Mouse (Mus musculus): Measurements from ENCODE around the gene Atf5. TPM values are rescaled to one million over a fixed set of nuclear protein-coding genes. Genes with fewer than 3 reads are reported as not detected.

Gene Atf5
- total RNA-seq (2021): 10 to 100 TPM; 63.7 to 64.5 TPM

DNA sequence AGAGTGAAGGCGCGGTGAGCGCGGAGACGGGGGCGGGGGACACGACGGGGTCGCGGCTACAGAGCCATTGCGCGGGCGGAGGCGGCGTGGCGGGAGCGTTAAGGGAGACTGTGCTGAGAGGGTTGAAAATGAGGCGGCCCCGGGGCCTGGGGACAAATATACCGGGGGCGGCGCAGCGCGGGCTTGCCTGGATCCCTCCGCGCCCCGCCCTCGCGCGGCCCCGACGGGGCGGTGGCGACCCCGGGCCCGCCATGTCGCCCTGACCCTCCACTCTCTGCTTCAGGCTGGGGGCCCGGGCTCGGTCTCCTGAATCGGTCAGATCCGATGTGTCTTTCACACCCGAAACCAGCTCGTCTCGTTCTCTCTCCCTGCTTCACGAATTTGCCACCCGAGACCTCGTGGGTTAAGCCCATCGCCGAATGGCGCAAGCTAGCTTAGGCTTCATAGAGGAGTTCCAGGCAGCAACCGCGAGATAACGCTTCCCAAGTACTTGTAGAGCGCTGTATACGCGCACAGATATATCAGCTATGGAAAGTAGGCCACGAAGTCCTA, at the start of gene Atf5:
Atf5 (minus strand) TSS at position 189 of the 552 bp plus-strand sequence.
- peak; percentile 60 for DNase-seq (ENCODE audit: low spot score)
- intact Hi-C loops (cut with DNase I): no loop called here

DNA sequence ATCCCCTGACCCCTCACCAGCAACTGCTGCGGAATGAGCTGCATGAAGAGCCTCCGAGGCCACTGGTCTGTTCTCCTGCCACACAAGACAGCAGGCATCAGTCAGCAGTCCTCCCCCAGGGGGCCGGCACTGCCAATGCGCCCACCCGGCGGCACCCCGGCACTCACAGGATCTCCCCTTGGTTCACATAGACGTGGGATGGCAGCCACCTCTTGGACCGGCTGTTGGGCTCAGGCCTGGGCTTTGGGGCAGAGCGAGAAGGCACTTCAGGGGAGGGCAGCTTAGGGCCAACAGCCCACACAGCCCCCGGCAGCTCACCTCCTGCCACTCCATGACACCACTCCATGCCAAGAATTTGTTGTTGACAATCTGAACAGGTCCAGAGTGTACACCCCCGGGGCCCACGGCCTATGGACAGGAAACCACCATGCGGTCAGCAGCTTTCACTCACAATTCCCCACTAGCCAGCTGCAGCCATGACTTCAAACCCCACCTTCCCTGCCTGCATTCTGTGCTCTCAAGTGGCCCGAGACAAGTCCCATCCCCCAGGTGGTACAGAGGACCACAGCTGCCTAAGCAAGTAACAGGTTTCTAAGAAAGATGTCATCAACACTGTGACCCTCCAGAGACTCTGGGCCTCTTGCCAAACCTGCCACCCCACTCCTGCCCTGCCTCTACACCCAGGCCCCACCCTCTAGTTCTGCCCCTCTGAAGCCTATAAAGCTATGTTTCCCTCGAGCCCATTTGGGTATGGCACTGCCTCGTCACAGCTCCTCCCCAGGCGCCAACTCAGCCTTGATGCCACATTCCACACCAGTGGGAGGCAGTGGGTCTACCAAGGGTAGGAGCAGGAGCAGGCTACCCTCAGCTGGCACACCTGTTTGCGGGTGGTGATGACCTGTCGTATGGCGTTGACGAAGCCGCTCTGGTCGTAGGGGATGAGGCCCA, 48.4 kb upstream of the Atf5 start:
- DNase-seq (ENCODE audit: low spot score): no peak
- intact Hi-C loops (cut with DNase I): loop anchor here (5.0 to 10.0 kb wide), 2 partner anchors 32 to 850 kb away; partner anchors contain the start of genes Fuz, Rpl18 and Sphk2

DNA sequence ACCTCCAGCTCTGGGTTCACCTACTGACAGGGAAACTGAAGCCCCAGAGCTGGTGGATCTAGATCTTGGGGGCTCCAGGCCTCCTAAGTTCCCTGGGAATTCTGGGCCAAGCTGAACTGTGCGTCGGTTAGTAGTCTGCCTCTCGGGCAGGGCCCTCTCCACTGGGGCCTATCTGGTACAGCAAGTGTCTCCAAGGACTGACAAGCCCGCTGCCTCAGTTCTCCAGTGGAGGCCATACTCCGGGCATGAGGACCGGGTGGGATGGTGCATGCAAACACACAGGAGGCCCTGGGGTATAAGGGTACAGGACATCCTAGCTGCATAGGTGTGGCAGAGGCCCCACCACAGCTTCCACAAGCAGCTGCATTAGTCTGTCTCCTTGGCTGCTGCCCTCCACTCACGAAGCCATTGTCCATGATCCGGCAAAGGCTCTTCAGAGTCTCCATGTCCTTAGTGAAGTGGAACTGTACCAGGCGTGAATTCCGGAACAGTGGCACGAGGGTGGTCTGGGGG, 47.6 kb upstream of the Atf5 start:
- no peak for DNase-seq (ENCODE audit: low spot score)
- intact Hi-C loops (cut with DNase I): loop anchor here (5.0 to 10.0 kb wide), 2 partner anchors 33 to 851 kb away; partner anchors contain the start of genes Fuz, Rpl18 and Sphk2

DNA sequence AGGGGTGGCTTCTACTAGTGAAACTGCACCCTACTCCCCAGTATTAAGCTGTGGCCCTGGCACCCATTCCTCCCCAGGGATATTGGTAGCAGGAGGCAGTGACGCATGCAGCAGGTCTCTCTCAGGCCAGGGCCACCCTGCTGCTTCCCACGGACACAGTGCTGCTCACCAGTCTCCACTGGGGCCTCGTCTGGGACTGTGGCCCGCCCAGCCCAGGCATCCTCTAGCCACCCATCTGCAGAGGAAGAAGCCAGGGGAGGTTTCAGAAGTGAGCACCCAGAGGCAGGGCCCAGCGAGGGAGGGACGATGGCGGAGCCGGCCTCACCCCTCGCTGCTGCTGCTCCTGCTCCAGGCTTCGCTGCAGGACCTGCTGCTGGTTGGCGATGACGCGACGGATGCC, 46.8 kb upstream of the Atf5 start:
- intact Hi-C loops (cut with DNase I): loop anchor here (5.0 to 10.0 kb wide), 2 partner anchors 34 to 852 kb away; partner anchors contain the start of genes Fuz, Rpl18 and Sphk2
- no peak for DNase-seq (ENCODE audit: low spot score)

DNA sequence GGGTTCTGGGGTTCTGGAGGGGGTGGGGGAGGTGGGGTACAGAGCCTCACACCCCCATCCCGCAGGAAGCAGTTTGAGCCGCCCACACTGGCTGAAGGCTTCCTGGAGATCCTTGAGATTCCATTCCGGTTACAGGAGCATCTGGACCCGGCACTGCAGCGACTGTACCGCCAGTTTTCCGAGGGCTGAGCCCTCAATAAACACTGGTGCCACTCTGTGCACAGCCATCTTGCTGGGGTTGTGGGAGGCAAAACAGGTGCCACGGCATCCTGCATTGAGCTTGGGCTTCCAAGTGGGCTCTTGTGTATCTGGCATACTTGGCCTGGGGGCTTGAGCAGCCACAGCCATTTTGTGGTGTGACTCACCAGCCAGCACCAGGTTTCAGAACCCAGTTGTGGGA, 46.0 kb upstream of the Atf5 start:
- intact Hi-C loops (cut with DNase I): loop anchor here (5.0 to 10.0 kb wide), 2 partner anchors 35 to 852 kb away; partner anchors contain the start of genes Fuz, Rpl18 and Sphk2
- DNase-seq (ENCODE audit: low spot score): no peak

DNA sequence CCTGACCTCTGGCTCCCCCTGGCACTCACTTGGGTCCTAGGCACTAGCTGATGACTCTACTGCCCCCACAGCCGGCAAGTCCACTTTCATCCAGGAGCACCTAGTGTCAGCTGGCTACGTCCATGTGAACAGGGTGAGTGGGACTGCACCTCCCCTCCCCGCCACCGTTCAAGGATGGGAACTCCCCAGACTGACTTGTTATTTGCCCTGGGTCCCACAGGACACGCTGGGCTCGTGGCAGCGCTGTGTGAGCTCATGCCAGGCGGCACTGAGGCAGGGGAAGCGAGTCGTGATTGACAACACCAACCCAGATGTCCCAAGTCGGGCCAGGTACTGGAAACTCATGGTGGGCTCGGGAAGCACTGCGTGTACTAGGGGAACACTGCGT, 45.0 kb upstream of the Atf5 start:
- no peak for DNase-seq (ENCODE audit: low spot score)
- intact Hi-C loops (cut with DNase I): loop anchor here (5.0 to 10.0 kb wide), 2 partner anchors 36 to 853 kb away; partner anchors contain the start of genes Fuz, Rpl18 and Sphk2

DNA sequence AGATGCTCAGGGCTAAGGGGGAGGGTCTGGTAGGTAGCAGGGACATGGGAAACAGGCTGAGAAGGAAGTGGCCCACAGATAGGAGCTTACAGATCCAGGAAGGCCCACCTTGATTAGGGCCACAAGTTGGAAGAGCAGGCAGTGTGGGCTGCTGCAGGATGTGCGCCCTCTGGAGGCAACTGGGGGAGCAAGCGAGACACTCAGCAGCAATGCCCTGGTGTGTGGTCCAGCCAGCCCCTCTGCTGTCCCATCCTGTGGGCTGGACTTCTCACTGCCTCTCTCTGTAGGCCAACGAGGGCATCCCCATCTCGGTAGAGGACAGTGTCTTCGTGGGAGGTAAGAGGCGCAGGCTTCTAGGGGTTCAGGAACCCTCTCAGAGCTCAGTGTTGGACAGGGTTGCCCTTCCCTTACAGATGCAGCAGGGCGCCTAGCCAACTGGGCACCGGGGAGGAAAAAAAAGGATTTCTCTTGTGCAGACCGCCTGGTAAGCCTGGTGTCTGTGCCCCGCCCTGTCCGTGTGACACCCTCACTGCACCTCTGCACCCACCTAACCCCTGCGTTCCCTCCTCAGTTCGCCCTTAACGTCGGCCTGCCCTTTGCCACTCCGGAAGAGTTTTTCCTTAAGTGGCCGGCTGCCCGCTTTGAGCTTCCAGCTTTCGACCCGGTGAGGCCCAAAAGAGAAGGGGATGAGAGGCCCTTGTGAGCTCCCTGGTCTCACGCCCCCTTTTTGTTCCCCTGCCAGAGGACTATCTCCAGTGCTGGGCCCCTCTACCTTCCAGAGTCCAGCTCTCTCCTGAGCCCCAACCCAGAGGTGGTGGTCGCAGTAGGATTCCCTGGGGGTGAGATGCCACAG, 44.3 kb upstream of the Atf5 start:
- DNase-seq (ENCODE audit: low spot score): no peak
- intact Hi-C loops (cut with DNase I): loop anchor here (5.0 to 10.0 kb wide), 2 partner anchors 36 to 854 kb away; partner anchors contain the start of genes Fuz, Rpl18 and Sphk2

DNA sequence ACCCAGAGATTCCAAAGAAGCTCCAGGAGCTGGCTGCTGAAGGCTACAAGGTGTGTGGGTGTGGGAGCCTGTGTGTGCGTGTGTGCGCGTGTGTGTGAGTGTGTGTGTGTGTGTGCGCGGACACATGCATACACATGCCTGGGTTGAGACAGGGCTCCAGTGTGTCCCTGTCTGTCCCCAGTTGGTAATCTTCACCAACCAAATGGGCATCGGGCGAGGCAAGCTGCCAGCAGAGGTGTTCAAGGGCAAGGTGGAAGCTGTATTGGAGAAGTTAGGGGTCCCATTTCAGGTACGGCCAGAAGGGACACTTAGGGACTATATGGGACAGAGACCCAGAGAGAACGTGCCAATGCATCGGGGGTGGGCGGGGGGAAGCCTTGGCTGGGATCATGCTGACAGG, 43.4 kb upstream of the Atf5 start:
- intact Hi-C loops (cut with DNase I): loop anchor here (5.0 to 10.0 kb wide), 2 partner anchors 37 to 855 kb away; partner anchors contain the start of genes Fuz, Rpl18 and Sphk2
- DNase-seq (ENCODE audit: low spot score): no peak

DNA sequence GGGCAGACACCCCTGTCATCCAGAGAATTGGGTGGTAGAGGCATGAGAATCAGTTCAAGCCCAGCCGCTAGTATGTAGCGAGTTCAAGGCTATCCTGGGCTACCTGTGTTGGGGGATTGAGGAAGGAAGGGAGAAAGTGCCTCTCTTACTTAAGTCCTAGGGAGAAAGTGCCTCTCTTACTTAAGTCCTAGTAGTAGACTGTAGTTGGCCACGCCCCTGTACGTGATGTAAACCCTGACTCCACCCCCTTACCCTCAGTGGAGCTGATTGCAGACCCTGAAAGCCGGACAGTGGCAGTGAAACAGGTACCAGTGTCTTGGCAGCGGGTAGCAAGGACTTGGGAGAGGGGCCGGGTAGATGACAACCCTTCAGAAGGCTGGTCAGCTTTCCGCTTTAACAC, 41.4 kb upstream of the Atf5 start:
- DNase-seq (ENCODE audit: low spot score): no peak

DNA sequence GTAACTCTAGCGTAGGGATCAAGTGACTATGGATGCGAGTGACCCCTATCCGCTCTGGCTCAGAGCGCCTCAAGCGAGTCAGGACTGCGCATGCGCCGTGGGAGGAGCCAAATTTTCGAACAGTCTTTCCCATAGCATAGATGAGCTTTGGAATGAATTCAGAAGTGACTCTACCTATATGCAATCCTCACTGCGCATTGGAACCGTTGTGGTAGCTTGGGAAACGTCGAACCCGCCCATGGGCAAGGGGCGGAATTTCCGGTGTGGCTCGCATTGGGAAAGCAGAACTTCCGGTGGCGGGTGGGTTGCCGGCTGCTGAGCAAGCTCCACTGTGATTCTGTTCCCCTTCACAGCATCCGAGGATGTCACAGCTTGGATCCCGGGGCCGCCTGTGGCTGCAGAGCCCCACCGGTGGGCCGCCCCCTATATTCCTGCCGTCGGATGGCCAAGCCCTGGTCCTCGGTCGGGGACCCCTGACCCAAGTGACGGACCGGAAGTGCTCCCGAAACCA, 40.6 kb upstream of the Atf5 start, which contains the start of gene Pnkp:
Pnkp (plus strand) TSS at position 98 of the 511 bp plus-strand sequence.
- DNase-seq (ENCODE audit: low spot score): peak; percentile 74
- intact Hi-C loops (cut with DNase I): no loop called here

More for the DNA sequence above, 41.4 kb upstream of the Atf5 start:
- intact Hi-C loops (cut with DNase I): no loop called here

DNA sequence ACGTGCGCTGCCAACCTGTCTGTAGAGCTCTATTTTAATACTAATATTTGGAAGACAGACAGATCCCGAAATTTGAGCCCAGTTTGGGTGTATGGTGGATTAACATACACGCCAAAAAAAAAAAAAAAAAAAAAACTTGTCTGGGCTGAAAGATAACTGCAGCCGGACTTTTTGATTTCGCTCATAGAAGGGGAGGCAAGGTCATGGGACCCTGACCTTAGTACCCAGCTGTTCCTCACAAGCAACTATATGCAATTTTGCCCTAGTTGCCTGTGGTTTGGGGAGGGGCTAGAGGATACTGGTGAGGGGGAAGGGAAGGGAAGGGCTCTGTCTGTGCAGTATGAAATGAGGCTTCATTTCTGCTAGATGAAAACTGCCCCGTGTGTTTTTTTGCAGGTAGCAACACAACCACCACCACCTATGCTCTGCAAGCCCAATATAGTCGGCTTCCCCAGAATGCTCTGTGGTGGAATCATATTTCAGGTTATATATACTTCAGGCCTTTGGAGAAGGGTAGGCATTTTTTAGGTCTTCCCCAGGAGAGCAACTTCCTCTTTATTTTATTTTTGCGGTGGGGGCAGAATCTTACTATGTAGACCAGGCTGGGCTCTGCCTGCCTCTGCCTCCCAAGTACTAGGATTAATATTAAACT, 39.9 kb upstream of the Atf5 start:
- intact Hi-C loops (cut with DNase I): no loop called here
- no peak for DNase-seq (ENCODE audit: low spot score)

DNA sequence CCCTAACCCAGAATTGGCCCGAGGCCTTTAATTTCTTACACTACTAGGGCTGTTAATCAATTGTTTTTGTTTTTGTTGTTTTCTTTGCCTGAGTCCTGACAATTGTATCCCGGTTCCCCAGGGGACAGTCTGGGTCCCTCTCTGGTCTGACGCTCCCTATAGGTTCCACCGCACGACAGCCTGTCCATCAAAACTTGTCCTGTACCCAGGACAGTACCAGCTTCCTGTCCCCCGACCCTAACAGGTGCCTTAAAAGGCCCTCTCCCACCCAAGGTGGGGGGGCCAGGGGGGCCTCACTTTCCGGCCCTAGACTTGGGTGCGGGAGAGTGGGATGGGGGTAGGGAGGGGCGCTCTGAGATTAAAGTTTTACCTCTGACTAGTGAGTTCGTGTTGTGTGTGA, 38.6 kb upstream of the Atf5 start:
- no peak for DNase-seq (ENCODE audit: low spot score)
- intact Hi-C loops (cut with DNase I): no loop called here

DNA sequence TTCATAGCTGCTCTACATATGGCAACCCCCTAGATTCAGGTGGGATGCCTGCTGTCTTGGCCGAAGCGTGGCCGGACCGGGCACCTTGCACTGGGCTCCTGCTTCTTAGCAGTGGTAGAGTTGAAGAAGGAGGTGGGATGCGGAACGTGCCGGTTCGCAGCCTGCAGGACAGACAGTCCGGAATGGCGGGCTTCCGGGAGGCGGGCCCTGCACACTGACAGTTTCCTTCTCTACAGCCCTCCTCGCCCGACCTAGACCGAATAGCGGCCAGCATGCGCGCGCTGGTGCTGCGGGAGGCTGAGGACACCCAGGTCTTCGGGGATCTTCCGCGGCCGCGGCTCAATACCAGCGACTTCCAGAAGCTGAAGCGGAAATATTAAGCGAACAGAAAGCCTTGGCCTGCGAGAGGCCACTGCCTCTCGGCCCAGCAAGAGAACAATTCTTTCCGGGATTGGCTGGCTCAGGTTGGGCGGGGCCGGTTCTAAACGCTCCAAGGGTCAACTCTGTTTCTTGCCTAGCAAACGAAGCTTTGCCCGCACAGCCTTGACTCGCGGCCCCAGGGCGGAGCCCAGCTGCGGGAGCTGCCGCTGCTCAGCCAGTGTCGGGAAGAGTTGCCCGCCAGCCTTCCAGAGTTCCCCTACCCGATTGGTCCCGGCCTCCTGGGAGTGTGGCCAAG, 38.0 kb upstream of the Atf5 start:
- DNase-seq (ENCODE audit: low spot score): peak; percentile 84
- intact Hi-C loops (cut with DNase I): no loop called here

DNA sequence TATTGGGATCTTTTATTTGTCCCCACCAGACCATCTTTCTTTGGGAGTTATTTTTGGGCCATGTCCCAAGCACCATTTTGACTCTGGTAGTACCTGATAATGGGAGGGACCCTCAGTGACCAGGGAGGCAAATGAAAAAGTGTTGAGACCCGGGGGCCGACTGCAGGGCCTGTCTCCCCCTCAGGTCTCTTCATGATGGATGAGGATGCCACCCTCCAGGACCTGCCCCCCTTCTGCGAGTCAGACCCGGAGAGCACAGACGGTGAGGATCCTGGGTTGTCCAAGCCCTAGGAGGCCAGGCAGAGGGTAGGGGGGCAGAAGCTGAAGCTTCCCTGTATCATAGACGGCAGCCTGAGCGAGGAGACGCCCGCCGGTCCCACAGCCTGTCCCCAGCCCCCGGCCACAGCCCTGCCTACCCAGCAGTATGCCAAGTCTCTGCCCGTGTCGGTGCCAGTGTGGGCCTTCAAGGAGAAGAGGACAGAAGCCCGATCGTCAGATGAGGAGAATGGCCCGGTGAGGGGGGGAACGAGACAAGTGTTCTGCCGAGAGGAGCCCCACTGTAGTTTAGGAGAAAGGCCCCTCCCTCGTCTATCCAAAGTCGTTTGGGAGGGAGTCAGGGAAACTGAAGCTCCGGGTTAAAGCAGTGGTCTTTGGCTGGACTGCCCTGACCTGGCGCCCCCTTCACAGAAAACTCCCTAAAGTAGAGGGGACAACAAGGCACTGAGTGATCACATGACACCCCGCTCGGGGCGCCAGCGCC, 37.3 kb upstream of the Atf5 start:
- intact Hi-C loops (cut with DNase I): no loop called here
- DNase-seq (ENCODE audit: low spot score): no peak

DNA sequence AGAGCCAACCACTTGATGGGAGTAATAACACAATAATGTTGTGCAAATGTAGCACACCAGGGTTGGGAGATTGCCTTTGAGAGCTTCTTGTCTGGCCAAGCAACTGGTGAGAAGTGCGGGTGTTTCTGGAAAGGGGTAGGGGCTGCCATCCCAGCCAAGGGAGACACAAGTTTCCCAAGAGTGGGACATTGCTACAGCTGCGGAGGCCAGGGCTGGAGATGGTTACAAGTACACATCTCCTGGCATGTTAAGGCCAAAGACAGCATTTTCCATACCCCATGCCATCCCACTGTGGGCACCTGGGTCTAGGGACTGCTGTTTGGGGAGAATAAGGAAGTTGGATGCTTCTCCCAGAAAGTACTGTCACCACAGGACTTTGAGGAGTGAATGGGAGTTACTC, 36.6 kb upstream of the Atf5 start:
- intact Hi-C loops (cut with DNase I): no loop called here
- no peak for DNase-seq (ENCODE audit: low spot score)

DNA sequence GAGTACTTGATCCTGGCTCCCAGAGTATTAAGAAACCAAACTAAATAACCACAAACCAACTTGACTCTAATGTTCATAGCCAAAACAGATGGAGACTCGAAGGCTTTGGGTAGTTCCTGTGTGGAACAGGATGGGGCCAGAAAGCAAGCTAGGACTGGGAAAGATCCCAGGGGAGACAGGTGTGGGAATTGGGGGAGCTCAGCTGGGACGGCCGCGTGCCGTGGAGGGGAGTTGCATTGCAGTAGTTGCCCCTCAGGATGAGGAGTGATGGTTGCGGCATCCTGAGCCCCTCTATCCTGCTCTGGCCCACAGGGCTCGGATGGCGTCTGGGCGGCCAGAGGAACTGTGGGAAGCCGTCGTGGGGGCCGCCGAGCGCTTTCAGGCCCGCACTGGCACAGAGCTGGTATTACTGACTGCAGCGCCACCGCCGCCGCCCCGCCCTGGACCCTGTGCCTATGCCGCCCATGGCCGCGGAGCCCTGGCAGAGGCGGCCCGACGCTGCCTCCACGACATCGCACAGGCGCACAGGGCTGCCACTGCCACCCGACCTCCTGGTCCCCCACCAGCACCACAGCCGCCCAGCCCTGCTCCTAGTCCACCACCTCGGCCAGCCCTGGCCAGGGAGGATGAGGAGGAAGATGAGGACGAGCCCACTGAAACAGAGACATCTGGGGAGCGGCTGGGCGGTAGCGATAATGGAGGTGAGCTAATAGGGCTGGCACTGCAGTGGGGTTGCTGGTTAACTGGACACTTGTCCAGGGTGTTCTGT, 36.0 kb upstream of the Atf5 start:
- intact Hi-C loops (cut with DNase I): no loop called here

More for the DNA sequence above, 36.0 kb upstream of the Atf5 start:
- no peak for DNase-seq (ENCODE audit: low spot score)

Measured in heart, postnatal 25 days (tissue).